Mouse (Mus musculus): Measurements from ENCODE around the gene Prkcsh.

- TF ChIP-seq CHD2 (IDR thresholded peaks at IDR 0.05; ENCODE audit: low read depth, low read length) (no peak), ZNF384 (IDR thresholded peaks at IDR 0.05; ENCODE audit: low read depth, low read length) (no peak), HCFC1 (IDR thresholded peaks at IDR 0.05; ENCODE audit: borderline replicate concordance, insufficient read depth, low read length) (no peak), ZC3H11A (IDR thresholded peaks at IDR 0.05; ENCODE audit: borderline replicate concordance, low read depth, low read length) (no peak), MAFK (IDR thresholded peaks at IDR 0.05; ENCODE audit: insufficient read depth, low read depth, low read length) (no peak)
Observed at GRCm38 (mm10) chr9:22041832-22042231, 39.2 kb downstream of the Prkcsh start.
